Mouse (Mus musculus) left cerebral cortex, adult 2 months (tissue): ENCODE results near the gene Fkbp10. TPM values are rescaled to one million over a fixed set of nuclear protein-coding genes. Genes with fewer than 3 reads are reported as not detected.
A peak's percentile ranks its signal among the peaks of the same experiment; 100 is the strongest.

Source experiments
- DNase-seq, 2 experiments: peaks; one replicate each; pipeline ENCODE4 v3.0.0; 2021 to 2022; ENCODE audit warnings: low spot score in 2 of 2, mixed read lengths in 1 of 2; ENCODE audit errors: extremely low spot score in 1 of 2
- H3K27ac ChIP-seq: fragments of 200-600 bp; 2 replicates; pipeline ENCODE4 v1.8.1; 2022
- H3K4me3 ChIP-seq: fragments of 200-600 bp; 2 replicates; pipeline ENCODE4 v1.8.1; 2022
- CTCF ChIP-seq: fragments of 200-600 bp; IDR thresholded peaks from 2 replicates; pipeline ENCODE4 v1.8.1; 2022; ENCODE audit warnings: antibody characterized with exemption, mild to moderate bottlenecking, moderate library complexity
- intact Hi-C: fragments of 180-260 bp; cut with DNase I; formaldehyde crosslinking; loops from one replicate; pipeline ENCODE4 v1.15.1; 2025
- microRNA-seq, 2 experiments: library from miRNA; unstranded; fragments of <30 nt; microRNA quantifications; one replicate each; pipeline ENCODE4 v1.2.0; 2021
- total RNA-seq, 2 experiments: library from RNA; stranded (reverse); gene quantifications; 2 replicates each; pipeline ENCODE4 v1.2.3; 2021

Fkbp10 gene
- total RNA-seq, 2 experiments from 2014 or later, result 3.6 to 4.8 TPM

DNA sequence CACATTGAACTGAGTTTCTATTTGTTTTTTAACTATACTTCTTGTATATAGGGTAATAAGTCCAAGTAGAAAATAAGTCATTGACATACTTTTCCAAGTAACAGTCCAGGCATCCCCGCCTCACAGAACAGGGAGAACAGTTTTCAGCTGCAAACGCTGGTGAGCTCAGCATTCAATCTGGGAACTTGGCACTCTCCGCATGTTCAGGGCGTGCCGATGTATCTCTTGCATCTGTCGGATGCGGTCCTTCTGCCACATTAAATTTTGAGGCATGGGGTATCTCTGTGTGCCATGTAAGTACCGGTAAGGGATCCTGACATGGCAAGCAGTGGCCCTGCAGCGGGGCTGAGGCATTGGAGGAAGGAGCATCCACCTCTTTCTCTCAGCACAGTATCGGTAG, 47.2 kb downstream of the Fkbp10 start:
- H3K4me3 ChIP-seq, result no peak overlapping the region
- no peak for DNase-seq
- intact Hi-C loops, result no loop called here
- TF ChIP-seq CTCF, result no peak
- H3K27ac ChIP-seq, result no peak overlapping the region

DNA sequence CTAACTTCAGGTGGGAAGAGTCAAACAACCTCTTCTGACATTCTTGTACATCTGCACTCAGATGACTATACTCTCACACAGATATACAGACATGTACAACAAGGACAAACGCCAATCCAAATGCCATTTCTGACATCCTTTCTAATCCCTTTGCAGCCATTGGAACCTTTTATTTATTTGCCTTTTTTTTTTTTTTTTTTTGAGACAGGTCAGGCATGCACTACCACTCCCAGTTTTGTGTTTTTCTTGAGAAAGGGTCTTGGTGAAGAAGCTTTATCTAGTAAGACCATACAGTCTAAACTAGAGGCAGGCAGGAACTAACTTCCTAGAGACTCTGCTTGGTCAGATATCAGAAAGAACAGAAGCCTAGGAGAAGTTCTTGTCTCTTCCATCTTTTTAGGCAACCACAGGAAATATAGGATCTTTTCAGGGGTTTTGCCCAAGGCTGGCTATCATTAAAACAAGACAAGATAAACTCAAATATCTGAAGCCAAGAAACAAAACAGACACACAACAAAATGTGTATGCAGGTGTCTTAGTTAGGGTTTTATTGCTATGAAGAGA, 49.8 kb downstream of the Fkbp10 start:
- intact Hi-C loops, result no loop called here

DNA sequence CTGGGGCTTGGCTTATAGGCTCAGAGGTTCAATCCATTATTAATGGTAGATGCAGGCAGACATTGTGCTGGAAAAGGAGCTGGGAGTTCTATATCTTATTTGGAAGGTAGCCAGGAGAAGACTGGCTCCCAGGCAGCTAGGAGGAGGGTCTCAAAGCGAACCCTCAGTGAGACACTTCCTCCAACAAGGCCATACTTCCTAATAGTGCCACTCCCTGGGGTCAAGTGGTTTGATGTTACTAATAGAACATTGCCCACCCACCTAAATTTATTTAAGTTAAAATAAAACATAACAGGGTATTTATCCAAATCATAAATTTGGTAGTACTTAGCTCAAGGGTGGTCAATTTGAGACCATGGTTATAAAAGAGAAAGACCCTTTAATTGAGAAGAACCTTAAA, 50.3 kb downstream of the Fkbp10 start:
- no peak overlapping the region for H3K27ac ChIP-seq
- no peak overlapping the region for H3K4me3 ChIP-seq
- no peak for DNase-seq
- intact Hi-C loops, result no loop called here
- no peak for TF ChIP-seq CTCF

More for the DNA sequence above, 49.8 kb downstream of the Fkbp10 start:
- TF ChIP-seq CTCF, result no peak
- Histone ChIP-seq H3K27ac (no peak overlapping the region), H3K4me3 (no peak overlapping the region)
- DNase-seq, result no peak

DNA sequence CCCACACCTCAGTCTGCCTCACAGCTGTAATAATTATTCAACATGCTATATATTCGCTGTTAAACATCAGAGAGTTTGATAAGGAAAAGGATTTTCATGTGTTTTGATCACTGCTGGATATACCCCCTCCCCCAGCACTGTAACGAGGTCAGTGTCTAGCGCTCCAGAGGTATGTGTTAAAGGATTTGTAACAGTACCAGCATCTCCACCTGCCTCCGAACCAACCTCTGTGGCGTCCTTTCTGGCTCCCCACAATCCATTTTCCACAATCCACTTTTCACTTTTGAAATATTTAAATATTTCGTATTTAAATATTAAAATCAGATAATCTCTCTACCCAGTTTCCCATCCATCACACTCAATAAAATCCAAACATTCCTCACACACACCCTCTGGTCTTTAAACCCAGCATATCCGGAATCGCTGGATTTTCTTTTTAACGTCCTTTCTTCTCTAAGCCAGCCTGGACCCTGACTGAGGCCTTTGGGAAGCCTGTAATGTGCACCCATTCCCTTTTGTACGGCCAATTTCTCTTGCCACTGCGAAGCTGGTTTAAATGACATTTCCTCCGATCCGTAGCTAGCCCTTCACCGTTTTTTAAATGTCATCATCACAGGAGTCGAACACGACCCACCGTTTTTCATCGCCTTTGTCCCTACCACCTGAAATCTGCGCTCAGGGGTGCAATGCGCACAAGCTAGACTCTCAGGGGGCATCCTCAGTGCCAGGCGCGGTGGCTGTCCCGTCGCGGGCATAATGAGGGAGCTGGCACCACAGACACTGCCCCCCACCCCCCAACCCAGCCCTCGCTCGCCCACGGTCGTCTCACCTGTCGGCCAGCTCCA, 56.1 kb downstream of the Fkbp10 start:
- Histone ChIP-seq H3K27ac (peak overlapping the region; percentile 84), H3K4me3 (peak overlapping the region; percentile 76)
- peak in 1 of 2 experiments; percentile 34 for DNase-seq
- intact Hi-C loops, result loop anchor here (2.0 to 5.0 kb wide), 2 partner anchors 45 to 109 kb away; no protein-coding TSS in a partner anchor
- TF ChIP-seq CTCF, result no peak

DNA sequence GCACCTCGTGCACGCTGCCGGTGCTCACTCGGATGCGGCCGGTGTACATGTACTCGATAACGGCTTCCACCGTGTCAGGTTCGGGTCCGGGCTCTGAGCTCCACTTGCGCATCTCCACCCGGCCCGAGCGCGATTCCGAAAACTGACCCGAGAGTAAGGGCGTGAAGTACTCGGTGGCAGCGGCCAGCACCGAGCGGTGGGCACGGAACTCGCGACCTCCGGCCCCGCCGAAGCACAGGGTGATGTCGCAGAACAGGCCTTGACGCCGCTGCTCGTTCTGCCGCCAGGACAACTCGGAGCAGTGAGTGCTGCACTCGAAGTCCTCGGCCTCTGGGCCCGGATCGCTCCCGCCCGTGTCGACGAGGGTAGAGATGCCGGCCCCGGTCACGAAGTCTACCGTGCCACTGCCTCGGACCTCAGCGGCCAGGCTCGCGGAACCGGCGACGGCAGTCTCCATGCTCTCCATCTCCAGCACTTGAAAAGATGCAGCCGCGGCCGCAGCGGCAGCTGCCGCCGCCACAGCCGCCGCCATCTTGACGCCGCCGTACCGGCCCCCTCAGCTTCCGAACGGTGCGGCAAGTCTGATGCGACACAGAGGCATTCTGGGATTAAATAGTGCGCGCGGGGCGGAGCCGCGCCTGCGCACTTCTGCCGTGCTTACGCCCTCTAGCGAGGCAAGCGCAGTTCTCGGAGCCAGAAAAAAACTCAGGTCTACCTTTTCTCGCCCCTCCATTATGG, 56.9 kb downstream of the Fkbp10 start, which contains the start of gene Klhl11:
TSS of gene Klhl11 (minus strand) at position 545 of the 738 bp plus-strand sequence.
- Histone ChIP-seq H3K27ac (peak within 1 kb of the TSS; percentile 84), H3K4me3 (peak within 1 kb of the TSS; percentile 76)
- peak; percentile 90 to 93 for DNase-seq
- peak; percentile 83 for TF ChIP-seq CTCF
- intact Hi-C loops, result loop anchor here (2.0 to 5.0 kb wide), 2 partner anchors 46 to 110 kb away; no protein-coding TSS in a partner anchor

DNA sequence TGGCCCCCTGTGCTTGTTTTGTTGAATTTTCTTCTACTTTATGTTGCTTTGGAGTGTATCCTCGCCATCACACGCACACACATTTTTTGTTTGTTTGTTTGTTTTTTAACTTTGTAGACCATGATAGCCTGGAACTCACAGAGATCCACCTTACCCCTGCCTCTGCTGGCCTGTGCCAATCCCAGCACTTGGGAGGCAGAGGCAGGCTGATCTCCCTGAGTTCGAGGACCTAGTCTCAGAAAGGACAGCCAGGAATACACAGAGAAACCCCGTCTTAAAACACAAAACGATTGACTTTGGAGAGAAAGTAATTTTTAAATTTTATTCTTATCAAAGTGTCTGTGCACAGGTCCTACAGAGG, 57.4 kb downstream of the Fkbp10 start:
- no peak for TF ChIP-seq CTCF
- peak overlapping the region; percentile 76 for H3K4me3 ChIP-seq
- intact Hi-C loops, result loop anchor here (2.0 to 5.0 kb wide), 2 partner anchors 46 to 111 kb away; no protein-coding TSS in a partner anchor
- no peak for DNase-seq
- no peak overlapping the region; the same call in 1 of the 2 replicates for H3K27ac ChIP-seq

Small RNA genes lying within 50 kb of the gene (microRNA-seq; reads per million reads assigned to microRNA genes)
- 0 reads per million in 2 experiments for gene Gm27374

Other genes starting within 250 kb of the Fkbp10 start
- 1 to 10 TPM; 3.2 to 3.4 TPM for gene Krt9, start 222.5 kb upstream of the Fkbp10 start, total RNA-seq
- gene Krt14, start 208.1 kb upstream of the Fkbp10 start, total RNA-seq, result not detected
- gene Krt16, start 166.8 kb upstream of the Fkbp10 start, total RNA-seq, result not detected
- not detected for gene Krt17, start 154.7 kb upstream of the Fkbp10 start, total RNA-seq
- not detected for gene Krt42, start 145.8 kb upstream of the Fkbp10 start, total RNA-seq
- 100 to 1,000 TPM; 746 to 811 TPM for gene Eif1, start 95.8 kb upstream of the Fkbp10 start, total RNA-seq
- not detected for gene Gast, start 81.3 kb upstream of the Fkbp10 start, total RNA-seq
- 100 to 1,000 TPM; 150 to 194 TPM for gene Hap1, start 59.6 kb upstream of the Fkbp10 start, total RNA-seq
- 10 to 100 TPM; 51.2 to 53.7 TPM for gene Jup, start 17.9 kb upstream of the Fkbp10 start, total RNA-seq
- gene P3h4, start 861 bp upstream of the Fkbp10 start, total RNA-seq, result 1 to 10 TPM; 7.6 to 9.4 TPM
- 10 to 100 TPM; 48.4 to 64.1 TPM for gene Nt5c3b, start 26.1 kb downstream of the Fkbp10 start, total RNA-seq
- 1 to 10 TPM in 1 of 2 experiments, under 1 TPM in 1; 0.61 to 1.4 TPM for gene Klhl10, start 26.2 kb downstream of the Fkbp10 start, total RNA-seq
- 100 to 1,000 TPM in 1 of 2 experiments, 10 to 100 TPM in 1; 98.9 to 109 TPM for gene Klhl11, start 57.0 kb downstream of the Fkbp10 start, total RNA-seq
- 100 to 1,000 TPM; 119 to 131 TPM for gene Acly, start 112.3 kb downstream of the Fkbp10 start, total RNA-seq
- gene Ttc25, start 129.9 kb downstream of the Fkbp10 start, total RNA-seq, result 1 to 10 TPM; 1.0 to 1.4 TPM
- 100 to 1,000 TPM; 117 to 121 TPM for gene Cnp, start 159.2 kb downstream of the Fkbp10 start, total RNA-seq
- 10 to 100 TPM; 13.2 to 13.6 TPM for gene Nkiras2, start 203.5 kb downstream of the Fkbp10 start, total RNA-seq
- 100 to 1,000 TPM; 248 to 263 TPM for gene Dnajc7, start 204.5 kb downstream of the Fkbp10 start, total RNA-seq